Mouse (Mus musculus) frontal cortex, postnatal 14 days (tissue): ENCODE measurements around the gene Pde3a.

Source experiments
- DNase-seq, 2 experiments: peaks; one replicate each; pipeline ENCODE4 v3.0.0; 2022; ENCODE audit warnings: low spot score in 2 of 2

The Pde3a gene

DNA sequence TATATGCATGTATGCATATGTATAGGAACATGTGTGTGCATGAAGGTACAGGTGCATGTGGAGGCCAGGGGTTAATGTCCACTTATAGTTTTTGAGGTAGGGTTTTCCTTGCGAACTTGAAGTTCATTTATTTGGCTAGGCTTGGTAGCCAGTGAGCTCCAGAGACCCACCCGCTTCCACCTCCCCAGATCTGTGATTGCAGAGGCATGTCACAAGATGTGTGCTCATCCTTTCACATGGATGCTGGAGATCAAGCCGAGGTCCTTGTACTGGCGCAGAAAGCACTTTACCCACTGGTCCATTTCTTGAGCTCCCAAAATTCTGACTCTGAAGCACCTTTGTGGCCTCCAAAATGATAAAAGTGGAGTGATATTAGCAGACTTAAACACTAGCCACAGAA is 245.8 kb downstream of the Pde3a start:
- no peak for DNase-seq

DNA sequence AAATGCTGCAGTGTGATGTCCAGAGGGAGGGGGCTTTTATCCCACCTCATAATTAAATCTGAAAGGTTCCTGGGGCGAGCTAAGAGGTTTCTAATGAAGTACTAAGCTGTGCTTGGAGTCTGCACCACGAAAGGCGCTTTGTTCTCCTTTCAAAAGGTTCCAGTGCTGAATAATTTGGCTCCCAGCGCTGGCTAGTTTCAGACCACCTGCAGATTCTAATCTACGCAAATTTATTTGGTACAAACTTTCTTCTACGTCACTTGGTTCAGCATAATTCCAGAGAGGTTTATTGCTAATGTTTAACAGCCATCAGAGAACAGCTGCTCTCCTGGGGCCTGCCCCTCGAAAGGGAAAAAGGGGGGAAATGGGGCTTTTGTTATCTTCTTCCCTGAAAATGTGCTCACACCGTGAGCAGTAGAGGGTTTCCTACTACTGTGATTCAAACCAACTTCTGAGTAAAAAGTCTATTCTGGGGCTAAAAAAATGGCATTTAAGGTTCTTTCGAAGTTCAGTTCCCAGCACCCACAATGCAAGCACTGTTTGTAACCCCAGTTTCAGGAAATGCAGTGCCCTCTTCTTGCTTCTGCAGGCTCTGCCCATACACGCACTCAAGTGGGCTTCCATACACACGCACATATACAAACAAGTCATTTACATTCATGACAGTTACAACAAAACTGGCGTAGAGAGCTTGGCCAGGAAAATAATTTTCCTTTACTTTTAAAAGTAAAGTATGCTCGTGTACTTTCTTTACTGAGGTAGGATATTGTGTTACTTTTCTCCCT is 246.8 kb downstream of the Pde3a start:
- no peak for DNase-seq

DNA sequence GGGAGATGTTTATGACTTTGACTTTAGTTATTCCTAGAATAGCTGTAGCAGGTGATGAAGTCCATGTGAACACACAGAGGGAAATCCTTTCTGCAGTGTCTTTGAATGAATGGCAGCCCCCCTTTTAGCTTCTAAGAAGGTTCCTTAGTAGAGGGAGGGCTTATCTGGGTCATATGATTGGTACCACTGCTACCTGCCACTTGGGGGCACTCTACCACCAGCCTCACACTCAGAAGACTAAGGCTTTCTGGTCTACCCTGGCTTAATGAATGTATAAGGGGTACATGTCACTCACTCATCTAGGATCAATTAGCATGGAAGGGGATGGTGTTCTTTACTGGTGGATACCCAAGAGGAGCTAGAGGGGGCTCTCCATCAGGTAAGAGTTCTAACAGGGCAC is 250.4 kb downstream of the Pde3a start:
- DNase-seq: no peak

DNA sequence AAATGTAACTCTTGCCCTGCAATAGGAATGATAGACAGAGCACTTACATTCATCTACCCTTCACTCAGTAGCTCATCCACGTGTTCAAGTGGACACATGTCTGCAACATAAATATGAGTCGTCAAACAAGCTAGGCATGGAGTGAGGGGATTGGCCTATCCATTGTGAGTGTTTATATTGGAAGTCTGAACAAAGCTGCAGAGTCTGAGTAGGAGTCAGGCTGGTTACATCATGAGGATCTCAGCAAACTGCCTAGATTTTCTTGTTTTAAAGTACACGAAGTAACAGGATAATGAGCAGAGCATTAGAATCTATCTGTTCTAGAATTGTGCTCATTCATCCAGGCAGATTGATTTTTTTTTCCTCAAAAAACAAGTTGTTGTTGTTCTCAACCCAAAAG is 252.1 kb downstream of the Pde3a start:
- DNase-seq: no peak

DNA sequence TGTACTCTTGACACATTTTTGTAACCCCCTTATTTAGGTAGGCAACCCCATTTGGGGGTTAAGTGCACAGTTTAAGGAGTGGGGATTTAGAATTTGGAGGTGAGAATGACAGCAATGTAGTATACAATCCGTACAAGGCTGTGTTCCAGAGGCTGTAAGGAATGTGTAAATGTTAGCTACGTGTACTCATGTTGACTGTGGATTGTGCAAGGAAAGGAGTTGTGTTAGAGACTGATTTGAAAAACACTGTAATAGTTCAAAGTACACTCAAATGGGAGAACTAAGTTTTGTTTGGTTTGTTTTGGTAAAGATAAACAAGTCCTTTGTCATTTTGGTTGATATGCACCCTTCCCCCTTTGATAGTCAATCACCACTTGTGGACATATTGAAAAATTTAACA is 273.5 kb downstream of the Pde3a start:
- DNase-seq: no peak

DNA sequence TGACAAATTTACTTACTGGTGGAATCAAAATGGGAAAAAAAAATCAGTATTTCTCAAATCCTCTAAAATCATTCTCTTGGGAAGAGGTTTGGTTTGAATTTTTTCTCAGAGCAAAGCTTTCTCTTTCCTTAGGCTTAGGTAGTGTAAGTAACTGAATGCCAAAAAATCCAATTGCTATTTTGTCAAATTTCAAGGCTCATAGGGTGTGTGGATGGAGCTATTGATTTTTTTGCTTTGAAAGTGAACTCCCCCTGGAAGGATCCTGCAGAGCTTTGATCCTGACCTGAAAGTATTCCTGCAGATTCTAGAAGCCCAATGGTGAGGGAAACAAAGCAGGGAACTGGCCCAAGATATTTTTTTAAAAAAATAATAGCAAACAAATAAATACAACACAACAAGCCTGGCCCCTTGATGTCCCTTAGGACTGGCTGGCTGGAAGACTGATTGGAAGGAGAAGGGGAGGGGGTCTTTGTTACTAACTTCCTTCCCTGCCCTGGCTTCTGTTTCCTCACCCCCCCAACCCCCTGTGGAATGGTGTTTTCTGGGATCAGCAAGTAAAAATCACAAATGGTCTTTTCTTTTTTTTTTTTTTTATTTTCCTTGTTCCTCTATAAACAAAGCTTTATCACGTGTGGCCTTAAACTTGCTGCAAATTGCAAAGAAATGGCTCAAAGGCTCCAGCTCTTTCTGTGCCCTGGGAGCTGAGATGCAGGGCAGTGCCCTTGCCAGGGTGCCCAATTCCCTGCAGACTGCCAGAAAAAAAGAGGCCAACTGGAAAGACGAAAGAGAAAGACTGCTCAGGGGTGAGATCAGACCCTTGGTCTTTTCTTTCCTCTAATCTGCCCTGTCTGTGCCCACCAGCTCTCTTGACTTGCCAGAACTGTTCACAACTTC is 274.9 kb downstream of the Pde3a start, which contains the start of gene Slco1c1:
TSS of gene Slco1c1 (plus strand) at position 622 of the 894 bp plus-strand sequence.
- DNase-seq: peak in 1 of 2 experiments; percentile 17

DNA sequence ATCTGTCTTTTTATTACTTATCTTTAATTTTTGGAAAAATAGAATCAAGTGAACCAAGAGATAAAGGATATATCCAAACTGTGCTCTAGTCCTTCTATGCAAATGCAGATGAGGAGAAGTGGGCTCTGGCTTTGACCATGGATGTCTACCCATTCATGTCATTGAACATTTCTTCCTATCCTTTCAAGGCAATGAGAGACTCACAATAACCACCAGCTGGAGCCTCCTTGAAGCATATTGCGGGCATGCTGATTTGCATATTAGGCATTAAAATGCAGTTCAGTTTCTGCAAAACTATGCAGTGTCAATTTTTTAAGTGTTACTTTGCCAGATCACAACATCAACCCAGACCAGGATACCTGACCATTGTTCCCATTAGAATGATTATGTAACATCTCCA is 276.7 kb downstream of the Pde3a start:
- no peak for DNase-seq

DNA sequence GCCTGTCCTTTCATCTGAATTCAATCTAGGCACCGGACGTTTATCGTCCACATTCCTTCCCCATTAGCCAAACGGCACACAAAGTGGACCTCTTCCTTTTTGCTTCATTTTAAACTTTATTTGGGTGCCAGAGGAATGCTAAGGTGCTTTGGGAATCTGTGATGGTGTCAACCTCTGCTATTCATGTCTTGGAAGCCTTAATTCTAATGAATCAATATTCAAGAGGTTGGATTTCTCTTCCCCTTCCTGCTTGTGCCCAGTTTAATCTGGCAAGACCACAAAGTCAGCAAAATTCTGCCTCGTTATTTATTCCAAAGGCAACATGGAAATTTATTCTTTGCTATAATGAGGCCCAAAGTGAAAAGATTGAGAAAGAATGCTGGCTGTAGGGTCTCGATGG is 281.8 kb downstream of the Pde3a start:
- no peak for DNase-seq

DNA sequence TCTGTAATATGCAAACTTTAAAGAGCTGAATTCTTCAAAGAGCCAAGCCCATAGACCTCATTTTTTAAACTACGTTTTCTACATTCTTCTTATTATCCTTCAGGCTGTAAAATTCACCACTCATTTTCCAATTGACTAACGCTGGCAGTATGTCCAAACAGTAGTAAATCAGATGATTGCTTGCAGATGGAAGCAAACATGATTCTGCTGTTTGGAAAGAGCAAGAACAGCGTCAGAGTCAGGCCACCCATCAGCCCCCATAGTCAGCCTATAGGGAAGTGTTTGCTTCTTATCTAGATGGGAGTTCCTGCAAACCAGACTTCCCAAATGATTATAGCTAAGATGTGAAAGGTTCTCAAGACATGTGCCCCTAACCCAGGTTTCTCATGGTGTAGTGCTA is 288.2 kb downstream of the Pde3a start:
- no peak for DNase-seq

DNA sequence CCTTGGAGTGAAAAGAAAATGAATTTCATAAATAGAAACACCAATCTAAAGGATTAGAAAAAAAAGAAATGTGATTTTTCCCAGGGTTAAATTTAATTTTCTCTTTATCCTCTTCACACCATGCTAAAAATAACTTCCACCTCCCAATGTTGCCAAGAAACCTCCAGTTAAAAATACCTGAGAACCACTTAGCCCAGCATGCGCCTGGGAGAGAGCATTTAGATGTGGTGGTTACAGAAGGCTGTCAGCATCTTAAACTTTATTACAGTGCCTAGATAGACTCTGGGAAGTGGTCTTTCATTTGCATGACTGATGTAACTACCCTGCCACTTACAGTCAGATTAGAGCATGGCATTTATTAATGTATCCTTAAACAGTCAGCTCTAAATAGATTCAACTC is 292.1 kb downstream of the Pde3a start:
- DNase-seq: no peak

DNA sequence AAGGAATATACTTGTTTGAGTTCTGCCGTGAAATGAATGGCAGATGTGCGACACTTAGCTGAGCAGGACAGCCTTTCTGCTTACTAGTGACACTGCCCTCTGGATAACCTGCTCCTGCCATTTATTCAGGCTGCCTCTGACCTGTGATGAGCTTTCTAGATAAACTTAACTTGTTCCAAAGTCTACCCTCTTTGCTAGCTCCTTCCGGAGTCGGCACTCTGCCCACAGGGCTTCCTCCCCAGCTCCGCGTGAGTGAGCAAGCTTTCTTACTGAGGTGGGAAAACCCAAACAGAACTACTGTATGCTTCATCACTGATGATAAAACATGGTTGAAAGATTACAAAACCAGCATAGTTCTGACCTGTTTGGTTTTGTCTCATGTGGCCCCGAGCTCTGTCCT is 294.3 kb downstream of the Pde3a start:
- DNase-seq: no peak
